Mouse (Mus musculus): ENCODE results near the gene Fcgr2b. TPM values are rescaled to one million over a fixed set of nuclear protein-coding genes. Genes with fewer than 3 reads are reported as not detected.

The Fcgr2b gene
- 1.1 and 3.2 TPM in 2 replicates for polyA plus RNA-seq (2015; fragmentation: Nextera tagmentation; extraction: Ambion mirVana)

DNA sequence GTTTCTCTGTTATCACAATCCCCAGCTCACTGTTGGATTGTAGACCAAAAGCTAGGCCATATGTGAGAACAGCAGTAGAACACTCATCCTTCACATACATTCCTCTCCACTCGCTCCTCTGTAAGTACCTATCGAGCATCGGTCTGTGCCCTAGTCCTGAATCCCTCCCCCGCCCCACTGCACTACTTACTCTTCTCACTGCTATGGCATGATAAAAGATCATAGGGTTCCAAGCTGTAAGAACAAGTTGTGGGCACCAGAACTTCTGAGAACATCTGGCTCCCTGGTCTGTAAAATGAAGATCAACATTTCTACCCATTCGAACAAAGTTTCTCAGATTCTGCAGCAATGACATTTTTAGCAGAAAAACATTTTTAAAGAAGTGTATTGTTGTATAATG lies at the start of gene Fcgr2b:
Fcgr2b (minus strand) TSS at position 101 of the 400 bp plus-strand sequence.
- Histone ChIP-seq H3K36me3 (no peaks in the 10 kb centered on the region), H3K9me3 (replicated peaks) (no peaks in the 10 kb centered on the region), H3K27ac (replicated peaks) (no peak within 1 kb of the TSS), H3K4me2 (no peak within 1 kb of the TSS), H3K4me1 (no peaks in the 10 kb centered on the region), H3K27me3 (replicated peaks) (no peaks in the 10 kb centered on the region), H3K9ac (replicated peaks) (no peak within 1 kb of the TSS), H3K4me3 (replicated peaks) (no peak within 1 kb of the TSS)
- WGBS: 94% methylated on average over 5 of the region's 5 CpGs
- no peak for ATAC-seq (ENCODE audit: low FRiP score)

DNA sequence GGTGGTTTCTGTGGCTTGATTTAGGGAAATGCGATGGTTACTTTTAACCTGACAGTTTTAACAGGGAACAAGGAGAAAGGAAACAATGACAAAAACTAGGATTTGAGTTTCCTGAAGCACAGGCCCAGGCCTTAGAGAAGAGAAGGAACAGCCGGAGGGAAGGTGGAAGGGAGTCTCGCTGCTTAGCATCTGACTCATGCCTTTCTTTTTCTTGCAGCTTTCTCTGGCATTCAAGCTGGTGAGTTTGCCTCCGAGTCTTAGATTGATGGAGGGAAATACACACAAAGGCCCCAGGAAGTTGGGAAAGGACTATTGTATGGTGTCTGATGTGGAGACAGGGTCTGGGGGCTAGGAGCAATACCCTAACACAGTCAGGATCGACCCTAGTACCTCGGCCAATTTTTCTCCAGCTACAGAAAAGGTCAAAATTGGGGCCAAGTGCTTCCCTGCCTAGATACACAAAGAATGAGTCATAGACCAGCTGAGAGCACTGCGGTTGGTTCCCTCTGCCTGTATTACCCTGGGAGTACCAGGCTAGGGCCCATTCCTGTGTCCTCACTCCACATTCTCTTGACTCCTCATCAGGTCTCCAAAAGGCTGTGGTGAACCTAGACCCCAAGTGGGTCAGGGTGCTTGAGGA lies 43.1 kb upstream of the Fcgr2b start:
- no peaks in the 10 kb centered on the region for H3K27me3 ChIP-seq (replicated peaks)
- no peaks in the 10 kb centered on the region for H3K4me1 ChIP-seq
- 71% methylated on average over 7 of the region's 7 CpGs for whole genome bisulfite sequencing
- ATAC-seq (ENCODE audit: low FRiP score): no peak
- H3K9me3 ChIP-seq (replicated peaks): no peaks in the 10 kb centered on the region
- no peak overlapping the region for H3K4me3 ChIP-seq (replicated peaks)
- no peak overlapping the region for H3K4me2 ChIP-seq
- no peaks in the 10 kb centered on the region for H3K36me3 ChIP-seq
- H3K9ac ChIP-seq (replicated peaks): no peak overlapping the region
- no peak overlapping the region for H3K27ac ChIP-seq (replicated peaks)

DNA sequence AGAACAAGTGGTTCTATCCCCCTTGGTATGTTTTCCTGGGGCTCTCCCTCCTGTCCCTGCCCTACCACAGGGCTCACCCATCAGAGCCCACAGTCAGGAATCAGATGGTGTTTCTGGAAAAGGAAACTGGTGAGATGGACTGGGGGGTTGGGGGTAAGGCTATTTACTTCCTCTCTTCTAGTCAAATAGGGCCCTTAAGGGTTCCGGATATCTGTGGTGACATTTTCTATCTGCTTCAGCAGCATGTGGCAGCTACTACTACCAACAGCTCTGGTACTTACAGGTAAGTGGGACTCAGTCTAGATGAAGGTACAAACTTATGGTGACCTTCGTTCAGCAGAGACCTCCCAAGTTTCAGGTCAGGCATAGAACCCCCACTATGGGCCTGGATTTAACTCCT lies 42.4 kb upstream of the Fcgr2b start, which contains the start of gene Fcgr4:
Fcgr4 (plus strand) TSS at position 184 of the 400 bp plus-strand sequence.
- no peaks in the 10 kb centered on the region for H3K4me1 ChIP-seq
- no peak within 1 kb of the TSS for H3K27ac ChIP-seq (replicated peaks)
- no peak within 1 kb of the TSS for H3K9ac ChIP-seq (replicated peaks)
- ATAC-seq (ENCODE audit: low FRiP score): no peak
- no peaks in the 10 kb centered on the region for H3K27me3 ChIP-seq (replicated peaks)
- no peak within 1 kb of the TSS for H3K4me2 ChIP-seq
- H3K36me3 ChIP-seq: no peaks in the 10 kb centered on the region
- H3K4me3 ChIP-seq (replicated peaks): no peak within 1 kb of the TSS
- H3K9me3 ChIP-seq (replicated peaks): no peaks in the 10 kb centered on the region
- WGBS: 92% methylated on average over 2 of the region's 2 CpGs

DNA sequence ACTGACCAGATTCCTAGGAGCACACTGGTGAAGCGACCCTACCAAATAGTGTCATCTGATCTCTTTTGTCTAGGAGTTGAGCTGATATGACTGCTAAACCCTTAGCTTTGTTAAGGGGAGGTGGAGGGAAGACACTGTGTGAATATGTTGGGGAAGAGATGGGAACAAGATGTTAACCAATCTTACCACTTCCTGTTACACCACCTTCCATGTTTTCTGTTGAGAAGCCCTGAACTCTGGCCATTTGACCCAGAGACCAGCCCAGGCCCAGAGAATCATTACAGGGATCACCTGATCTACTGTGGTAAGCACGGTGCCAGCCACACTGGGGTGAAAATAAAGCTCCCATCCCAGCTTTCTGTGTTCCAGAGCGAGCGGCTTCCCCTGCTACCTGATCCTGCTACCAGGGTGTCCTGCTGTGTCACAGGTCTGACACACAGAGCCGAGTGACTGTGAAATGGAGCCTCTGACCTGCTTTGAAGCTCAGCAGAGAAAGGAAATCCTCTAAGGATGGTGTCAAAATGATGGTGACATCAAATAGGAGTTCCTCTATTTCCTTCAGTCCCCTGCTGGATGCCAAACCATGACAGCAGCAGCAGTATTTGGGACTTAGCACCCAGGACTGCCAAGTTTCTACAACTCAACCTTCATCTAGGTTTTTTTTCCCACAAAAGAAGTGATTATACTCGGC lies 41.3 kb upstream of the Fcgr2b start:
- Histone ChIP-seq H3K4me2 (no peak overlapping the region), H3K9ac (replicated peaks) (no peak overlapping the region), H3K9me3 (replicated peaks) (no peaks in the 10 kb centered on the region), H3K4me1 (no peaks in the 10 kb centered on the region), H3K4me3 (replicated peaks) (no peak overlapping the region), H3K36me3 (no peaks in the 10 kb centered on the region), H3K27me3 (replicated peaks) (no peaks in the 10 kb centered on the region), H3K27ac (replicated peaks) (no peak overlapping the region)
- 65% methylated on average over 6 of the region's 6 CpGs for WGBS
- ATAC-seq (ENCODE audit: low FRiP score): no peak

DNA sequence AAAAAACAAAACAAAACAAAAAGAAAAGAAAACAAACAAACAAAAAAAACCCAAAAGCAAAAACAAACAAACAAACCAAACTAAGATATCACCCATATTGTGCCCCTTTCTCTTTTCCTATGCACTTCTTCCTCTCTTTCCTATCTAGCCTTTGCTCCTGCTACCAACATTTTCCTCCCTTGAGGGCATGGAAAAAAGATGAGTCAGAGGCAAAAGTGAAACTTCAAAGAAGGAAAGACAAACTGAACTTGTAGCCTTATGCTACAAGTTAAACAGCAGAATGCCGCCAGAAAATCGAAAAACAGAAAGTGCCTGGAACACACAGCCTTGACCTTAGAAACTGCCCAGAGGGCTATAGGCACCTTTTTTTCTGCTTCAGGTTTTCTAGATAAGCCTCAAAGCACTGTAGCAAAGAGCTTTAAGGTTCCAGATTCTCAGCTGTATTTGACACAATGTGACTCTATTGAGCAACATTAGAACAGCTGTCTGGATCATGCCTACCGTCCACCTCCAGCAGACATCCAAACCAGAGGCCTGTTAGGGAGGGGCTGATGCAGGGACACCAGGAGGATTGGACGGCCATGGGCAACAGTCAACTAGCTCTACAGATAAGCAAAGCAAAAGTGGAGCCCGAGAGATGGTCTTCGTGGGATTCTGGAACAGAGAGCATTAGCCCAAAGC lies 40.5 kb upstream of the Fcgr2b start:
- no peaks in the 10 kb centered on the region for H3K9me3 ChIP-seq (replicated peaks)
- H3K27ac ChIP-seq (replicated peaks): no peak overlapping the region
- ATAC-seq (ENCODE audit: low FRiP score): no peak
- H3K36me3 ChIP-seq: no peaks in the 10 kb centered on the region
- 90% methylated on average over 6 of the region's 6 CpGs for WGBS
- no peak overlapping the region for H3K9ac ChIP-seq (replicated peaks)
- H3K27me3 ChIP-seq (replicated peaks): no peaks in the 10 kb centered on the region
- no peak overlapping the region for H3K4me3 ChIP-seq (replicated peaks)
- H3K4me1 ChIP-seq: no peaks in the 10 kb centered on the region
- no peak overlapping the region for H3K4me2 ChIP-seq

DNA sequence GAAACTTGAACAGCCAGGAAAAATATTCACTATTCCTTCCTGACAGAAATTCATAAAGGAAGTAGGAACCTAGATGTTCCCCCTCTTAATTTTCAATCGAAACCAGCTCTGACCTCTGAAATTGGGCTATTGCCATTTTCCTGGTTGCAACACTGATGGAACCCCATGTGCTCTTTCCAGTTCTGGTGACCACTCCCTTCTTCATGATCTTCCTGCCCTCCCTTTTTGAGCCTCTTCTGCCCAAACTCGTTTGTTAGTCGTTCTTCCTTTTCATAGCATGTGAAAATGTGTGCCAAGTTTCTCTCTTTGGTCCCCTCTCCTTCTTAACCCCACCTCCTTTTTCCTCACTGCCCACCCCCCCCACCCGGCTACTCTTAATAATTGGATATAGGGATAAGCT lies 35.4 kb upstream of the Fcgr2b start:
- no peak for ATAC-seq (ENCODE audit: low FRiP score)
- H3K27me3 ChIP-seq (replicated peaks): no peaks in the 10 kb centered on the region
- no peaks in the 10 kb centered on the region for H3K9me3 ChIP-seq (replicated peaks)
- H3K4me3 ChIP-seq (replicated peaks): no peak overlapping the region
- H3K4me2 ChIP-seq: no peak overlapping the region
- H3K9ac ChIP-seq (replicated peaks): no peak overlapping the region
- no peaks in the 10 kb centered on the region for H3K36me3 ChIP-seq
- WGBS: 86% methylated on average over 4 of the region's 4 CpGs
- no peaks in the 10 kb centered on the region for H3K4me1 ChIP-seq
- H3K27ac ChIP-seq (replicated peaks): no peak overlapping the region

DNA sequence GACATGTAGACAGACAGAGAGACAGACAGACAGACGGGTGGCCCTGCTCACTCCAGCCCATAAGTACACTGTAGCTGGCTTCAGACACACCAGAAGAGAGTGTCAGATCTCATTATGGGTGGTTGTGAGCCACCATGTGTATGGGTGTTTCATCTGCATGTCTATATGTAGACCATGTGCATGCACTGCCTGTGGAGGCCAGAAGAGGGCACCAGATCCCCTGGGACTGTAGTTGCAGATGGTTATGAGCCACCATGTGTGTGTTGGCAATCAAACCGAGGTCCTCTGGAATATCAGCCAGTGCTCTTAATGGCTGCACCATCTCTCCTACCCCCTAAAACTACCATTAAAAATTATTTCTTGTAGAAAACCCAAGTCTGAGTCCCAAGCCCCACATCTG lies 30.6 kb upstream of the Fcgr2b start:
- no peaks in the 10 kb centered on the region for H3K9me3 ChIP-seq (replicated peaks)
- no peak overlapping the region for H3K4me2 ChIP-seq
- ATAC-seq (ENCODE audit: low FRiP score): no peak
- no peak overlapping the region for H3K27ac ChIP-seq (replicated peaks)
- H3K4me3 ChIP-seq (replicated peaks): no peak overlapping the region
- no peaks in the 10 kb centered on the region for H3K4me1 ChIP-seq
- WGBS: 93% methylated on average over 2 of the region's 2 CpGs
- H3K27me3 ChIP-seq (replicated peaks): no peaks in the 10 kb centered on the region
- no peaks in the 10 kb centered on the region for H3K36me3 ChIP-seq
- H3K9ac ChIP-seq (replicated peaks): no peak overlapping the region

DNA sequence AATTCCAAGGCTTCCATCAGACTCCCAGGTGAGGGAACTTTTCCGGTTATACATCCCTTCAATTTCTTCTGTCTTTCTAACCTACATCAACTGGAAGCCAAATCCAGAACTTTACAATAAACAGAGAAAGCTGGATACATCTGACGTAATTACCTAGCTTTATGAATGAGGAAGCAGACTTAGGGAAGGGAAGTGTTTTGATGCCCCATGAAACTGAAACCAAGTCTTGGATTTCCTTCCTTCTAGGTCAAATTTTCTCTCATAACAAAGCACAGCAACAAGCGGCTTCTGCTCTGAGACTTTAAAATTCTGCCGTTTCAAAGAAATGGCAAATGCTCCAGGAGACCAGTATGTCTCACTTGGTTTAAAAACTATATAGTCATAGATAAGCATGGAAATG lies 30.0 kb upstream of the Fcgr2b start:
- ATAC-seq (ENCODE audit: low FRiP score): no peak
- 95% methylated on average over 4 of the region's 4 CpGs for WGBS

DNA sequence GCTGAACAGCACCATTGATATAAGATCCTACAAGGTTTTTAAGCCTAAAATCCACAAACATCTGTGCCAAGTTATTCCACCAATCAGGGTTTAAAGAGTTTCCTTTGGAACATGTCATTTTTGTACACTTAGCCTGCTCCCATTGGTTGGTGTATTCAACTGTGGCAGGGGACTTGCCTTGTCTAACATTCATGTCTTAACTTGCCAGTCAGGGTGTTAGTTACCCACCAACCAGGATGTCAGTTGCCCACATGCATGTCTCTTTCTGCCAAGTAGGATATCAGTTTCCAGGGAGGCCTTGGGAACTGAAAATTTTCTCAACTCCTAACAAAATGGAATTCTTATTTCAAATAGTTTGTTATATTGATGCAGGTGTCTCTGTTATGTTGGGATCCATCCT lies 29.2 kb upstream of the Fcgr2b start:
- no peak for ATAC-seq (ENCODE audit: low FRiP score)
- H3K4me2 ChIP-seq: no peak overlapping the region
- no peaks in the 10 kb centered on the region for H3K9me3 ChIP-seq (replicated peaks)
- H3K4me1 ChIP-seq: no peaks in the 10 kb centered on the region
- H3K4me3 ChIP-seq (replicated peaks): no peak overlapping the region
- H3K27me3 ChIP-seq (replicated peaks): no peaks in the 10 kb centered on the region
- H3K27ac ChIP-seq (replicated peaks): no peak overlapping the region
- no peak overlapping the region for H3K9ac ChIP-seq (replicated peaks)
- H3K36me3 ChIP-seq: no peaks in the 10 kb centered on the region

More for the DNA sequence above, 30.0 kb upstream of the Fcgr2b start:
- Histone ChIP-seq H3K27ac (replicated peaks) (no peak overlapping the region), H3K36me3 (no peaks in the 10 kb centered on the region), H3K4me2 (no peak overlapping the region), H3K9ac (replicated peaks) (no peak overlapping the region), H3K4me1 (no peaks in the 10 kb centered on the region), H3K9me3 (replicated peaks) (no peaks in the 10 kb centered on the region), H3K4me3 (replicated peaks) (no peak overlapping the region), H3K27me3 (replicated peaks) (no peaks in the 10 kb centered on the region)

DNA sequence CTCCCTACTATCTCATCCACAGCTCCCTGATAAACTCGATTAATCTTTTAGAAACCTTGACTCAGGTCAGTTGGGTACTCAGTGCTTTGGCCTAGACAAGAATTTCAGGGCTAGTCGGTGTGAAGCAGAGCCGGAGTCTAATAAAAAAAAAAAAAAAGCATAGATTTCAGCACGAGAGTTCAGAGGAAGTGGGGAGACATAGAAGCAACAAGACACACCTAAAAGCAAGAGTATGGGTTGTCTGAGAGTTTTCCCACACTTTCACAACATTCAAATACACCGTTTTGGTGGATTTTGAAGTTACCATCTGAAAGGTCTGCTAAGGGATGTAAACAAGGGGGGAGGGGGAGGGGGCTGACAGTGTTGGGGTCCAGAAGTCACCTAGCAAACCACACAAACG lies 28.7 kb upstream of the Fcgr2b start:
- Histone ChIP-seq H3K9ac (replicated peaks) (no peak overlapping the region), H3K4me3 (replicated peaks) (no peak overlapping the region), H3K9me3 (replicated peaks) (no peaks in the 10 kb centered on the region), H3K27ac (replicated peaks) (no peak overlapping the region), H3K36me3 (no peaks in the 10 kb centered on the region), H3K4me2 (no peak overlapping the region), H3K27me3 (replicated peaks) (no peaks in the 10 kb centered on the region), H3K4me1 (no peaks in the 10 kb centered on the region)
- ATAC-seq (ENCODE audit: low FRiP score): no peak
- WGBS: 73% methylated on average over 6 of the region's 6 CpGs

DNA sequence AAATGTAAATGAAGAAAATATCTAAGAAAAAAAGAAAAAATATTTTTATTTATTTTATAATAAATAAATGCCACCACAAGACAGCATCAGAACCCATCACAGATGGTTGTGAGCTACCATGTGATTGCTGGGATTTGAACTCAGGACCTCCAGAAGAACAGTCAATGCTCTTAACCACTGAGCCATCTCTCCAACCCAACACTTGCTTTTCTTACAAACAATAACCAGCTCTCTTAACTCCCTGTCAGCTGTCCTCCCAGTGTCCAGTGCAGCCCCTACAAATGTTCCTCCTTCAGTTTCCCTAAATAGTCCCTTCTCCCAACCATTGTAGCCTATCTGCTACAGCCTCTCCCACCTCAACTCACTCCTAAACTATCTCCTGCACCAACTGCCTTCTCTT lies 23.5 kb upstream of the Fcgr2b start:
- no peak for ATAC-seq (ENCODE audit: low FRiP score)

More for the DNA sequence above, 23.5 kb upstream of the Fcgr2b start:
- H3K9me3 ChIP-seq (replicated peaks): no peaks in the 10 kb centered on the region
- H3K4me2 ChIP-seq: no peak overlapping the region
- H3K4me1 ChIP-seq: no peaks in the 10 kb centered on the region
- H3K4me3 ChIP-seq (replicated peaks): no peak overlapping the region
- no peaks in the 10 kb centered on the region for H3K36me3 ChIP-seq
- no peak overlapping the region for H3K9ac ChIP-seq (replicated peaks)
- H3K27me3 ChIP-seq (replicated peaks): no peaks in the 10 kb centered on the region; the same call in 1 of the 2 replicates
- H3K27ac ChIP-seq (replicated peaks): no peak overlapping the region

Measured in neural tube, embryonic 15.5 days (tissue).